Mouse (Mus musculus) midbrain, postnatal 0 days (tissue): ENCODE data around the gene Ap1s3. TPM values are rescaled to one million over a fixed set of nuclear protein-coding genes. Genes with fewer than 3 reads are reported as not detected.
A peak's percentile ranks its signal among the peaks of the same experiment; 100 is the strongest.

Experiments
- ATAC-seq: fragments of 200-750 bp; cut with Nextera tagmentation; 2 replicates; pipeline ENCODE4 v1.8.0; 2017; ENCODE audit warnings: moderate number of reproducible peaks, mild to moderate bottlenecking, moderate TSS enrichment, moderate library complexity; ENCODE audit not compliant: low FRiP score
- DNase-seq: peaks from one replicate; pipeline ENCODE4 v3.0.0-alpha.2; 2015; ENCODE audit warnings: low spot score
- H3K27ac ChIP-seq: fragments of 300-500 bp; sonication (generic); 2 replicates; pipeline ENCODE4 v1.5.1; 2014; ENCODE audit warnings: low read depth, mild to moderate bottlenecking, low read length, mixed read lengths
- H3K27me3 ChIP-seq: fragments of 300-500 bp; sonication (generic); 2 replicates; pipeline ENCODE4 v1.6.1; 2014; ENCODE audit warnings: low read length, control low read depth, mixed read lengths; ENCODE audit not compliant: insufficient read depth
- H3K36me3 ChIP-seq: fragments of 300-500 bp; sonication (generic); 2 replicates; pipeline ENCODE4 v1.6.1; 2014; ENCODE audit warnings: low read length, control low read depth, mixed read lengths; ENCODE audit not compliant: insufficient read depth
- H3K4me1 ChIP-seq: fragments of 300-500 bp; sonication (generic); 2 replicates; pipeline ENCODE4 v1.6.1; 2014; ENCODE audit warnings: mild to moderate bottlenecking, control low read depth, antibody characterized with exemption, low read length, mixed read lengths; ENCODE audit not compliant: insufficient read depth
- H3K4me2 ChIP-seq: fragments of 300-500 bp; sonication (generic); 2 replicates; pipeline ENCODE4 v1.6.1; 2014; ENCODE audit warnings: low read depth, mild to moderate bottlenecking, low read length, mixed read lengths; ENCODE audit not compliant: poor library complexity, severe bottlenecking
- H3K4me3 ChIP-seq: fragments of 300-500 bp; sonication (generic); 2 replicates; pipeline ENCODE4 v1.5.1; 2014; ENCODE audit warnings: low read depth, mild to moderate bottlenecking, low read length, moderate library complexity
- H3K9ac ChIP-seq: fragments of 300-500 bp; sonication (generic); replicated peaks from 2 replicates; pipeline ENCODE4 v1.6.1; 2014; ENCODE audit warnings: mild to moderate bottlenecking, low read length, moderate library complexity, mixed read lengths; ENCODE audit not compliant: poor library complexity, severe bottlenecking
- H3K9me3 ChIP-seq: fragments of 300-500 bp; sonication (generic); 2 replicates; pipeline ENCODE4 v1.6.1; 2016; ENCODE audit warnings: low read length, control low read depth
- CTCF ChIP-seq: IDR thresholded peaks from 2 replicates; pipeline ENCODE4 v1.5.1; 2016; ENCODE audit warnings: antibody characterized with exemption, mild to moderate bottlenecking
- WGBS: fragments of 180-500 bp; shearing (Covaris S2); extraction: QIAGEN DNeasy Blood & Tissue Kit; methylation state at CpG from one replicate; pipeline ENCODE4 v1.1.7; 2014; 5-methylcytosine and 5-hydroxymethylcytosine counted together
- polyA plus RNA-seq: library from polyadenylated mRNA; unstranded; fragments of >200 nt; fragmentation: Nextera tagmentation; extraction: Ambion mirVana; gene quantifications from 2 replicates; pipeline ENCODE4 v1.2.1, GENCODE M21; 2015
- total RNA-seq: library from RNA; depleted of rRNA; stranded (reverse); fragments of >200 nt; gene quantifications from 2 replicates; pipeline ENCODE4 v1.2.3, GENCODE M21; 2014

The Ap1s3 gene
- total and polyA plus RNA-seq, 2 experiments from 2014 or later = 0.35 to 0.82 TPM

DNA sequence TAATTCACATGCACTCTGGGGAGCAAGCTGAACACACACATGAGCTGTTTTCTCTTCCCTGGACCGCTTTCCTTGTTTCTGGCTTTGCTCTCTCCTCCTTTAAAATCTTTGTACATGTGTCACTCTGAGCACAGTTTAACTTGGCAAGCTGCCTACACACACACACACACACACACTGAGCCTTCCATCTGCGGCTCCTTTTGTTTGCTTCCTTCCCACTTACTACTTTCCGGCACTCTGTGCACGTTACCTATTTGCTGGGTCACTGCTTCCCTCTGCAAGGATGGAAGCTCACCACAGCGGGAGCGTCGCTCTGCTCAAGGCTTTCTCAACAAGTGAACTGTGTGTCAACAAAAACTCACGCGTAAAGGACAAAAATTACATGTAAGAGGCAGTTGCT, 25.6 kb upstream of the Ap1s3 start:
- Histone ChIP-seq H3K4me2 (no peak overlapping the region), H3K9ac (no peak overlapping the region), H3K27ac (no peak overlapping the region), H3K36me3 (0 out of 2 replicates have a peak, but pooled peaks cover 5% of the 10 kb centered on the region), H3K27me3 (no peaks in the 10 kb centered on the region), H3K4me1 (no peaks in the 10 kb centered on the region), H3K4me3 (no peak overlapping the region), H3K9me3 (no peaks in the 10 kb centered on the region)
- DNase-seq (peak; percentile 85), ATAC-seq (peak; percentile 69)
- TF ChIP-seq CTCF = no peak
- WGBS = 33% methylated on average over 9 of the region's 9 CpGs

DNA sequence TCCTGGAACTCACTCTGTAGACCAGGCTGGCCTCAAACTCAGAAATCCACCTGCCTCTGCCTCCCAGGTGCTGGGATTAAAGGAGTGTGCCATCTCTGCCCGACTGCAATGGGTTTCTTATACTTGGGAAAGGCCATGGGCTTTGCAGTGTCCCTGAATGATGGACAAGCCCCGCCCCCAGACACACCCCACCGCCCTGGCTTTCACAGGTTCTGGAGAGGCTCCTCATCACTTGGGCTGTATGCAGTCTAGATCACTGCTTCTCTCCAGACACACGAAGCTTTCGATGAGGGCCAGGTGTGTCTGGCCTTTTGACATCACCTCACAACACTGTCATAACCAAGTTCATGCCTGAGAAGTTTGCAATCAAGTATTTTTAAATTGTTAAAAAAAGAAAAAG, 25.2 kb upstream of the Ap1s3 start:
- Histone ChIP-seq H3K4me2 (no peak overlapping the region), H3K9ac (no peak overlapping the region), H3K27ac (no peak overlapping the region), H3K4me1 (no peaks in the 10 kb centered on the region), H3K36me3 (0 out of 2 replicates have a peak, but pooled peaks cover 5% of the 10 kb centered on the region), H3K9me3 (no peaks in the 10 kb centered on the region), H3K27me3 (no peaks in the 10 kb centered on the region), H3K4me3 (no peak overlapping the region)
- ATAC-seq (no peak), DNase-seq (no peak)
- WGBS = 58% methylated on average over 5 of the region's 5 CpGs
- no peak for TF ChIP-seq CTCF

DNA sequence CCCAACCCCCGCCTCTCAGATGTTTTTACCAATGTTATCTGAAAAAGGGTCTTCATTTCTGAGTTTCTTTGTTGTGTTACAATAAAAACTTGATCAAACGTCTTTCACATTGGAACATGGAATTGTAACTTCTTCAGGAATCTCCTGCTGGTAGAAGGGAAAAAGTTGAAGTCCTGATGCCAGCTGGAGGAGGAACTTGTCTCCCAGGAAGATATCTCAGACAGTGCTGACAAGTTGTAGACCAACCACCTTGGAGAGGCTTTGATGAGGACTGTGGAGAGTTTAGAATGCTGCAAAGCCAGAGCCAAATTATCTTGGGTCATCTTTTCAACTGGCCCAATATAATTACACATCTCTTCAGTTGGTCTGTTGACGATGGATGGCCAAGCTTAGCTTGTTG, 20.7 kb upstream of the Ap1s3 start:
- no peaks in the 10 kb centered on the region for H3K9me3 ChIP-seq
- WGBS = 84% methylated on average over 3 of the region's 3 CpGs

DNA sequence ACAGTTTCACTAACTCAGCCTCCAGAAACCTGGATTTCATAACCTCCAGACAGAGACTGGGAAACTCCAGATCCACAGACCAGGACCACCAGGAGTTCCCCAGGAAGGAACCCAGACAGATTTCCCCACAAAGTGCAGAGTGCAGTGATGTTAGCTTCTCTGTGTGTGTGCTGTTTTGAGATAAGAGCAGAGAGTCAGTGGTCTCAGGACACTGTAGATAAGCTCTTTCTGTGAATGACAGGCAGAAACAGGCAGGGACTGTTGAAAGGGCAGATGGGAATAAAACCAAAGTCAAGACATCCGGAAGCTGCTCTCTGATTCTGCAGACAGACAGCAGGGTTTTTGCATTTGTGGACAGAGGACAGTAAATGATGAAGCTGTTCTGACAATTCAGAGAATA, 15.5 kb upstream of the Ap1s3 start:
- DNase-seq (no peak), ATAC-seq (no peak)
- H3K4me1 ChIP-seq = no peaks in the 10 kb centered on the region
- no peak overlapping the region for H3K9ac ChIP-seq
- H3K36me3 ChIP-seq = no peaks in the 10 kb centered on the region
- no peak for TF ChIP-seq CTCF
- no peaks in the 10 kb centered on the region for H3K9me3 ChIP-seq
- no peak overlapping the region for H3K27ac ChIP-seq
- H3K4me2 ChIP-seq = no peak overlapping the region
- WGBS = 61% methylated on average over 1 of the region's 1 CpGs
- H3K27me3 ChIP-seq = no peaks in the 10 kb centered on the region
- no peak overlapping the region for H3K4me3 ChIP-seq

More for the DNA sequence above, 20.7 kb upstream of the Ap1s3 start:
- Histone ChIP-seq H3K36me3 (no peaks in the 10 kb centered on the region), H3K4me3 (no peak overlapping the region), H3K4me2 (no peak overlapping the region), H3K9ac (no peak overlapping the region), H3K27ac (no peak overlapping the region), H3K4me1 (no peaks in the 10 kb centered on the region), H3K27me3 (no peaks in the 10 kb centered on the region)
- DNase-seq = no peak
- no peak for TF ChIP-seq CTCF
- ATAC-seq = no peak

DNA sequence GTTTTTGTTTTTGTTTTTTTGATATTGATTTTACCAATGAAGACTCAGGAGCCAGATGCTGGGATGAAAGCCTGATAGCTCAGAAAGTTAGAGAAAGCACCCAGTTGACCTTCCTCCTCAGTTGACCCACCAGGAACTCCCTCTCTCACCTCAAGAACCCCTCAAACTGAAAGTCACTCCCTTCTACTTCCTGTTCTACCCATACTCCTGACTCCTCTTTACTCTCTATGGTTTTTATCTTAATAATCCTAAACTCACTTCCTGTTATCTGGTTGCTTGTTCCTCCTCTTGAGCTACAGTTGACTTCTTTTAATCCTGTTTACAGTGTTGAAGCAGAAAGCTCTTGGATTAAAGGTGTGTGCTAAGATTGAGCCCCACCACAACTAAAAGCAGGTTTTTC, 12.3 kb upstream of the Ap1s3 start:
- DNase-seq = no peak
- H3K9me3 ChIP-seq = no peaks in the 10 kb centered on the region
- H3K36me3 ChIP-seq = no peaks in the 10 kb centered on the region
- H3K27me3 ChIP-seq = no peaks in the 10 kb centered on the region
- no peaks in the 10 kb centered on the region for H3K4me1 ChIP-seq
- ATAC-seq = no peak
- no peak overlapping the region for H3K4me2 ChIP-seq
- no peak overlapping the region for H3K27ac ChIP-seq
- TF ChIP-seq CTCF = no peak
- no peak overlapping the region for H3K4me3 ChIP-seq
- H3K9ac ChIP-seq = no peak overlapping the region

DNA sequence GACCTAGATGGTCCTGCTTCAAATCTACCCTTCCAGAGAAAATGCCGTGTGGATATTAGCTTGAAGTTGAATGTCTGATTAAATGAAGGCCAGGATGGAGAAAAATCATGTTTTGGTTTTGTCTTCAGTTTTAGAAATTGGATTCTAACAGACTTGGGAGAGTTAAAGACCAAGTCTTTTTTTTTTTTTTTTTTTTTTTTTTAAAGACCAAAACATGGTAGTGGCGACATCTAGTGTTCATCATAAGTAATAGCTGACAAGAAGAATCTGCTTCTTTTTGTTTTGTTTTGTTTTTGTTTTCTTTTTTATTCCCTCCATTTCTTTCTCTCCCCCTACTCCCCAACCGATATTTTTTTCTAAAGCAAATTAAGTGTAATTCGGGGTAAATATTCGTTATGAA, 11.2 kb upstream of the Ap1s3 start:
- WGBS = 20% methylated on average over 5 of the region's 5 CpGs
- peak; percentile 68 for TF ChIP-seq CTCF
- Histone ChIP-seq H3K9ac (no peak overlapping the region), H3K36me3 (no peaks in the 10 kb centered on the region), H3K4me3 (no peak overlapping the region), H3K27me3 (no peaks in the 10 kb centered on the region), H3K4me2 (no peak overlapping the region), H3K9me3 (no peaks in the 10 kb centered on the region), H3K27ac (no peak overlapping the region), H3K4me1 (no peaks in the 10 kb centered on the region)
- no peak for ATAC-seq
- peak; percentile 44 for DNase-seq
